Mouse (Mus musculus) limb, embryonic 13.5 days (tissue): ENCODE data around the gene Jag1. TPM values are rescaled to one million over a fixed set of nuclear protein-coding genes. Genes with fewer than 3 reads are reported as not detected.

Experiments
- ATAC-seq: fragments of 200-750 bp; cut with Nextera tagmentation; 2 replicates; pipeline ENCODE4 v1.8.0; 2017; ENCODE audit warnings: low read depth, moderate number of reproducible peaks, moderate TSS enrichment; ENCODE audit not compliant: low FRiP score
- H3K27ac ChIP-seq: fragments of 300-500 bp; sonication (generic); 2 replicates; pipeline ENCODE4 v1.5.1; 2015; ENCODE audit warnings: inconsistent platforms, mild to moderate bottlenecking, moderate library complexity
- H3K27me3 ChIP-seq: fragments of 300-500 bp; sonication (generic); 2 replicates; pipeline ENCODE4 v1.6.1; 2015; ENCODE audit warnings: mild to moderate bottlenecking, inconsistent platforms
- H3K36me3 ChIP-seq: fragments of 300-500 bp; sonication (generic); 2 replicates; pipeline ENCODE4 v1.6.1; 2015; ENCODE audit warnings: inconsistent platforms, mild to moderate bottlenecking, moderate library complexity
- H3K4me1 ChIP-seq: fragments of 300-500 bp; sonication (generic); 2 replicates; pipeline ENCODE4 v1.6.1; 2015; ENCODE audit warnings: inconsistent platforms
- H3K4me2 ChIP-seq: fragments of 300-500 bp; sonication (generic); replicated peaks from 2 replicates; pipeline ENCODE4 v1.6.1; 2015; ENCODE audit warnings: inconsistent platforms, mild to moderate bottlenecking, moderate library complexity
- H3K4me3 ChIP-seq: fragments of 300-500 bp; sonication (generic); 2 replicates; pipeline ENCODE4 v1.5.1; 2015; ENCODE audit warnings: moderate library complexity, mild to moderate bottlenecking, inconsistent platforms
- H3K9ac ChIP-seq: fragments of 300-500 bp; sonication (generic); 2 replicates; pipeline ENCODE4 v1.6.1; 2015; ENCODE audit warnings: mild to moderate bottlenecking, inconsistent platforms
- H3K9me3 ChIP-seq: fragments of 300-500 bp; sonication (generic); 2 replicates; pipeline ENCODE4 v1.6.1; 2016; ENCODE audit warnings: inconsistent platforms
- WGBS: fragments of 180-500 bp; shearing (Covaris S2); methylation state at CpG from one replicate; pipeline ENCODE4 v1.1.7; 2015; 5-methylcytosine and 5-hydroxymethylcytosine counted together
- polyA plus RNA-seq: library from polyadenylated mRNA; unstranded; fragments of >200 nt; fragmentation: Nextera tagmentation; extraction: Ambion mirVana; gene quantifications from 2 replicates; pipeline ENCODE4 v1.2.1, GENCODE M21; 2015

Jag1 gene
- polyA plus RNA-seq, 1 experiment from 2014 or later, result 18.8 TPM

GRCm38 (mm10) chr2:137079721-137080320 is 36.6 kb downstream of the Jag1 start:
- WGBS, result 20% methylated on average over 10 of the region's 10 CpGs
- peaks cover 29% of the 10 kb centered on the region for H3K4me1 ChIP-seq
- ATAC-seq, result no peak
- peaks cover 23% of the 10 kb centered on the region for H3K36me3 ChIP-seq
- no peak overlapping the region for H3K4me3 ChIP-seq
- H3K27me3 ChIP-seq, result no peaks in the 10 kb centered on the region
- no peaks in the 10 kb centered on the region for H3K9me3 ChIP-seq
- H3K27ac ChIP-seq, result no peak overlapping the region; the same call in 1 of the 2 replicates
- no peak overlapping the region for H3K9ac ChIP-seq
- H3K4me2 ChIP-seq, result no peak overlapping the region

GRCm38 (mm10) chr2:137078771-137079170 is 37.7 kb downstream of the Jag1 start:
- WGBS, result 45% methylated on average over 4 of the region's 4 CpGs
- H3K27me3 ChIP-seq, result no peaks in the 10 kb centered on the region
- no peak overlapping the region for H3K9ac ChIP-seq
- peaks cover 13% of the 10 kb centered on the region for H3K36me3 ChIP-seq
- no peak overlapping the region for H3K4me2 ChIP-seq
- no peak for ATAC-seq
- no peak overlapping the region for H3K4me3 ChIP-seq
- H3K9me3 ChIP-seq, result no peaks in the 10 kb centered on the region
- H3K27ac ChIP-seq, result no peak overlapping the region
- peaks cover 32% of the 10 kb centered on the region for H3K4me1 ChIP-seq

- Histone ChIP-seq H3K4me1 (peaks cover 18% of the 10 kb centered on the region), H3K27me3 (no peaks in the 10 kb centered on the region), H3K9ac (no peak overlapping the region), H3K36me3 (no peaks in the 10 kb centered on the region), H3K9me3 (no peaks in the 10 kb centered on the region), H3K4me2 (no peak overlapping the region), H3K4me3 (no peak overlapping the region), H3K27ac (no peak overlapping the region)
- 44% methylated on average over 2 of the region's 2 CpGs for WGBS
- ATAC-seq, result no peak
Observed at GRCm38 (mm10) chr2:137074313-137074620, 42.2 kb downstream of the Jag1 start.

GRCm38 (mm10) chr2:137073473-137074312 is 42.8 kb downstream of the Jag1 start:
- no peak overlapping the region for H3K9ac ChIP-seq
- 33% methylated on average over 16 of the region's 16 CpGs for WGBS
- no peak overlapping the region for H3K4me3 ChIP-seq
- H3K4me2 ChIP-seq, result no peak overlapping the region
- peaks cover 12% of the 10 kb centered on the region for H3K4me1 ChIP-seq
- ATAC-seq, result no peak
- H3K27me3 ChIP-seq, result no peaks in the 10 kb centered on the region
- no peaks in the 10 kb centered on the region for H3K36me3 ChIP-seq
- H3K27ac ChIP-seq, result no peak overlapping the region
- H3K9me3 ChIP-seq, result no peaks in the 10 kb centered on the region

GRCm38 (mm10) chr2:137067479-137068110 is 48.8 kb downstream of the Jag1 start:
- Histone ChIP-seq H3K4me1 (no peaks in the 10 kb centered on the region), H3K27me3 (no peaks in the 10 kb centered on the region), H3K9ac (no peak overlapping the region), H3K27ac (no peak overlapping the region), H3K36me3 (peaks cover 7% of the 10 kb centered on the region; the same call in 1 of the 2 replicates), H3K4me2 (no peak overlapping the region), H3K4me3 (no peak overlapping the region), H3K9me3 (no peaks in the 10 kb centered on the region)
- WGBS, result 85% methylated on average over 10 of the region's 10 CpGs
- ATAC-seq, result no peak

- Histone ChIP-seq H3K4me2 (no peak overlapping the region), H3K9ac (no peak overlapping the region), H3K9me3 (no peaks in the 10 kb centered on the region), H3K4me1 (no peaks in the 10 kb centered on the region), H3K27me3 (no peaks in the 10 kb centered on the region), H3K27ac (no peak overlapping the region), H3K4me3 (no peak overlapping the region), H3K36me3 (peaks cover 7% of the 10 kb centered on the region; the same call in 1 of the 2 replicates)
- ATAC-seq, result no peak
- 80% methylated on average over 3 of the region's 3 CpGs for WGBS
Observed at GRCm38 (mm10) chr2:137064513-137064912, 51.9 kb downstream of the Jag1 start.

GRCm38 (mm10) chr2:137063829-137064228 is 52.6 kb downstream of the Jag1 start:
- Histone ChIP-seq H3K9me3 (no peaks in the 10 kb centered on the region), H3K9ac (no peak overlapping the region), H3K27me3 (no peaks in the 10 kb centered on the region), H3K36me3 (peaks cover 7% of the 10 kb centered on the region; the same call in 1 of the 2 replicates), H3K27ac (no peak overlapping the region), H3K4me2 (no peak overlapping the region), H3K4me1 (no peaks in the 10 kb centered on the region), H3K4me3 (no peak overlapping the region)
- ATAC-seq, result no peak
- 89% methylated on average over 1 of the region's 1 CpGs for WGBS

GRCm38 (mm10) chr2:137049906-137050305 is 66.5 kb downstream of the Jag1 start:
- H3K4me1 ChIP-seq, result no peaks in the 10 kb centered on the region
- no peak overlapping the region for H3K4me3 ChIP-seq
- ATAC-seq, result no peak
- no peaks in the 10 kb centered on the region for H3K27me3 ChIP-seq
- 81% methylated on average over 1 of the region's 1 CpGs for WGBS
- no peak overlapping the region for H3K9ac ChIP-seq
- no peaks in the 10 kb centered on the region for H3K36me3 ChIP-seq
- no peaks in the 10 kb centered on the region for H3K9me3 ChIP-seq
- no peak overlapping the region for H3K27ac ChIP-seq
- no peak overlapping the region for H3K4me2 ChIP-seq

- H3K9me3 ChIP-seq, result no peaks in the 10 kb centered on the region
- ATAC-seq, result no peak
- H3K4me3 ChIP-seq, result no peak overlapping the region
- no peaks in the 10 kb centered on the region for H3K4me1 ChIP-seq
- no peaks in the 10 kb centered on the region for H3K36me3 ChIP-seq
- WGBS, result 52% methylated on average over 2 of the region's 2 CpGs
- H3K4me2 ChIP-seq, result no peak overlapping the region
- no peak overlapping the region for H3K9ac ChIP-seq
- no peak overlapping the region for H3K27ac ChIP-seq
- no peaks in the 10 kb centered on the region for H3K27me3 ChIP-seq
Observed at GRCm38 (mm10) chr2:137049367-137049766, 67.1 kb downstream of the Jag1 start.

GRCm38 (mm10) chr2:137044122-137044521 is 72.3 kb downstream of the Jag1 start:
- H3K27me3 ChIP-seq, result no peaks in the 10 kb centered on the region
- ATAC-seq, result no peak
- no peak overlapping the region for H3K27ac ChIP-seq
- H3K4me2 ChIP-seq, result no peak overlapping the region
- H3K9me3 ChIP-seq, result no peaks in the 10 kb centered on the region
- no peak overlapping the region for H3K9ac ChIP-seq
- 83% methylated on average over 2 of the region's 2 CpGs for WGBS
- H3K4me1 ChIP-seq, result no peaks in the 10 kb centered on the region
- H3K36me3 ChIP-seq, result no peaks in the 10 kb centered on the region
- no peak overlapping the region for H3K4me3 ChIP-seq
